Mouse (Mus musculus) heart, postnatal 36 days (tissue): Measurements from ENCODE around the gene Tstd1. TPM values are rescaled to one million over a fixed set of nuclear protein-coding genes. Genes with fewer than 3 reads are reported as not detected.

Source experiments
- DNase-seq, 2 experiments: peaks; one replicate each; pipeline ENCODE4 v3.0.0; 2021 to 2022
- intact Hi-C: fragments of 180-260 bp; cut with DNase I; formaldehyde crosslinking; loops from one replicate; pipeline ENCODE4 v1.15.1; 2025
- total RNA-seq, 2 experiments: library from RNA; stranded (reverse); gene quantifications; 2 replicates each; pipeline ENCODE4 v1.2.3; 2021

The Tstd1 gene
- total RNA-seq, 2 experiments from 2014 or later, result 1.2 to 1.6 TPM

GRCm38 (mm10) chr1:171412446-171412845, 6.2 kb upstream of the Tstd1 start:
- intact Hi-C loops, result loop anchor here (1.0 to 5.0 kb wide), 3 partner anchors 25 to 120 kb away; partner anchors contain the start of gene F11r
- DNase-seq, result peak in 1 of 2 experiments; percentile 19

- intact Hi-C loops, result loop anchor here (5.0 kb wide), 2 partner anchors 39 to 121 kb away; no protein-coding TSS in a partner anchor
- no peak for DNase-seq
Measured at GRCm38 (mm10) chr1:171413608-171414007, 5.1 kb upstream of the Tstd1 start.

- no peak for DNase-seq
- intact Hi-C loops, result no loop called here
Measured at GRCm38 (mm10) chr1:171419291-171419882, 715 bp downstream of the Tstd1 start.

- DNase-seq, result no peak
- intact Hi-C loops, result no loop called here
Measured at GRCm38 (mm10) chr1:171419905-171420304, 1.2 kb downstream of the Tstd1 start.

- intact Hi-C loops, result no loop called here
- no peak for DNase-seq
Measured at GRCm38 (mm10) chr1:171422504-171423095, 3.9 kb downstream of the Tstd1 start.

- intact Hi-C loops, result no loop called here
- no peak for DNase-seq
Measured at GRCm38 (mm10) chr1:171424638-171425037, 6.0 kb downstream of the Tstd1 start.

- no peak for DNase-seq
- intact Hi-C loops, result no loop called here
Measured at GRCm38 (mm10) chr1:171425126-171425525, 6.5 kb downstream of the Tstd1 start.

GRCm38 (mm10) chr1:171432158-171432557, 13.5 kb downstream of the Tstd1 start:
- intact Hi-C loops, result no loop called here
- DNase-seq, result no peak

GRCm38 (mm10) chr1:171435288-171435814, 16.7 kb downstream of the Tstd1 start:
- intact Hi-C loops, result no loop called here

GRCm38 (mm10) chr1:171435974-171436373, 17.3 kb downstream of the Tstd1 start:
- intact Hi-C loops, result no loop called here
- no peak for DNase-seq

More at GRCm38 (mm10) chr1:171435288-171435814, 16.7 kb downstream of the Tstd1 start:
- no peak for DNase-seq

- DNase-seq, result peak; percentile 82 to 84
- intact Hi-C loops, result loop anchor here (1.0 to 2.0 kb wide), 3 partner anchors 25 to 65 kb away; partner anchors contain the start of gene Alyref2
Measured at GRCm38 (mm10) chr1:171437264-171438013, 18.8 kb downstream of the Tstd1 start, which contains the start of gene F11r. TSS of gene F11r (plus strand) at chr1:171437535.

GRCm38 (mm10) chr1:171438014-171438670, 19.5 kb downstream of the Tstd1 start:
- intact Hi-C loops, result loop anchor here (2.0 kb wide), 2 partner anchors 33 to 65 kb away; partner anchors contain the start of gene Alyref2

GRCm38 (mm10) chr1:171439072-171439471, 20.4 kb downstream of the Tstd1 start:
- DNase-seq, result no peak
- intact Hi-C loops, result loop anchor here (2.0 kb wide), 2 partner anchors 32 to 64 kb away; partner anchors contain the start of gene Alyref2

More at GRCm38 (mm10) chr1:171438014-171438670, 19.5 kb downstream of the Tstd1 start:
- DNase-seq, result no peak

GRCm38 (mm10) chr1:171440025-171440725, 21.5 kb downstream of the Tstd1 start:
- DNase-seq, result peak; percentile 70 to 73
- intact Hi-C loops, result no loop called here

- no peak for DNase-seq
- intact Hi-C loops, result no loop called here
Measured at GRCm38 (mm10) chr1:171441466-171442412, 23.1 kb downstream of the Tstd1 start.

- no peak for DNase-seq
- intact Hi-C loops, result no loop called here
Measured at GRCm38 (mm10) chr1:171442413-171442760, 23.7 kb downstream of the Tstd1 start.

- intact Hi-C loops, result no loop called here
- DNase-seq, result no peak
Measured at GRCm38 (mm10) chr1:171445050-171445449, 26.4 kb downstream of the Tstd1 start.

GRCm38 (mm10) chr1:171446854-171447253, 28.2 kb downstream of the Tstd1 start:
- intact Hi-C loops, result no loop called here
- DNase-seq, result no peak

GRCm38 (mm10) chr1:171447692-171448091, 29.0 kb downstream of the Tstd1 start:
- no peak for DNase-seq
- intact Hi-C loops, result no loop called here
